Mouse (Mus musculus) MN1 (cell line): ENCODE measurements around the gene Tbl3.
A peak's percentile ranks its signal among the peaks of the same experiment; 100 is the strongest.

ENCODE experiments used
- DNase-seq: peaks from one replicate; pipeline ENCODE4 v3.0.0-alpha.2; 2016; ENCODE audit warnings: low spot score

The Tbl3 gene

GRCm38 (mm10) chr17:24706982-24707800 is at the start of gene Tbl3:
Gene Tbl3, minus strand, starts transcription at chr17:24707660.
- peak; percentile 96 for DNase-seq

GRCm38 (mm10) chr17:24752415-24753394 is 45.2 kb upstream of the Tbl3 start, which contains the start of gene Hs3st6:
Gene Hs3st6, plus strand, starts transcription at chr17:24752988.
- DNase-seq, result peak; percentile 72

GRCm38 (mm10) chr17:24751528-24751927 is 44.1 kb upstream of the Tbl3 start:
- DNase-seq, result no peak

- no peak for DNase-seq
Observed at GRCm38 (mm10) chr17:24746986-24747385, 39.5 kb upstream of the Tbl3 start.

GRCm38 (mm10) chr17:24745526-24746497 is 38.4 kb upstream of the Tbl3 start:
- peak; percentile 94 for DNase-seq

- no peak for DNase-seq
Observed at GRCm38 (mm10) chr17:24744381-24744780, 36.9 kb upstream of the Tbl3 start.

- no peak for DNase-seq
Observed at GRCm38 (mm10) chr17:24743896-24744295, 36.4 kb upstream of the Tbl3 start.

- DNase-seq, result no peak
Observed at GRCm38 (mm10) chr17:24742307-24742706, 34.8 kb upstream of the Tbl3 start.

- no peak for DNase-seq
Observed at GRCm38 (mm10) chr17:24739926-24740325, 32.5 kb upstream of the Tbl3 start.

- no peak for DNase-seq
Observed at GRCm38 (mm10) chr17:24738238-24738637, 30.8 kb upstream of the Tbl3 start.

- no peak for DNase-seq
Observed at GRCm38 (mm10) chr17:24737135-24737810, 29.8 kb upstream of the Tbl3 start.

- peak; percentile 83 for DNase-seq
Observed at GRCm38 (mm10) chr17:24736330-24737051, 29.0 kb upstream of the Tbl3 start, which contains the start of gene Msrb1. Gene Msrb1, plus strand, starts transcription at chr17:24736642.

GRCm38 (mm10) chr17:24735446-24735845 is 28.0 kb upstream of the Tbl3 start:
- no peak for DNase-seq

- DNase-seq, result no peak
Observed at GRCm38 (mm10) chr17:24734513-24734912, 27.1 kb upstream of the Tbl3 start.

- no peak for DNase-seq
Observed at GRCm38 (mm10) chr17:24733434-24734050, 26.1 kb upstream of the Tbl3 start.

GRCm38 (mm10) chr17:24732233-24732935 is 24.9 kb upstream of the Tbl3 start:
- no peak for DNase-seq

GRCm38 (mm10) chr17:24730787-24731186 is 23.3 kb upstream of the Tbl3 start:
- no peak for DNase-seq

GRCm38 (mm10) chr17:24729067-24729466 is 21.6 kb upstream of the Tbl3 start:
- peak; percentile 62 for DNase-seq

- no peak for DNase-seq
Observed at GRCm38 (mm10) chr17:24728184-24728583, 20.7 kb upstream of the Tbl3 start.
